Mouse (Mus musculus) cerebellum, adult 18-20 months (tissue): ENCODE measurements at regions not wholly inside any gene's neighbourhood (a gene's known extent, or its start where the extent isn't known, plus 50 kb on each side); places are given as distances from the start of the nearest gene placed in this dataset.

Source experiments
- DNase-seq, 2 experiments: peaks; one replicate each; pipeline ENCODE4 v3.0.0; 2021

DNA sequence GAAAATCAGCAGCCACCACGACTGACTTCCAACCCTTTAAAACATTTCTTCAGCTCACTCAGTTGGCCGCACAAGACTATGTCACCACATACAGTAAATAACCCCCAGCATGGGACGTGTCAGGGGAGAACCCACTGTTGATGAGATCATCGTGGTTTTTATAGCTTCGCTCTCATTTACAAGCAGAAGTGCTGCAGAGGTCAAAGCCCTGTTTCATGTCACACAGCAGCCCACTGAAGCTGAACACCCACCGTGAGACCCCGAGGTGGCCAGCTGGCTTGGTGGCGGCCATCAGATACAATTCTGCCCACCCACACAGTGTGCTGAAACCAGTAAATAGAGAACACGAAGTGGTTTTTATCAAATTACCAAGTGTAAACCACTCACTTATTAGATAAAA, 503.7 kb downstream of the Fat4 start:
- DNase-seq = no peak

DNA sequence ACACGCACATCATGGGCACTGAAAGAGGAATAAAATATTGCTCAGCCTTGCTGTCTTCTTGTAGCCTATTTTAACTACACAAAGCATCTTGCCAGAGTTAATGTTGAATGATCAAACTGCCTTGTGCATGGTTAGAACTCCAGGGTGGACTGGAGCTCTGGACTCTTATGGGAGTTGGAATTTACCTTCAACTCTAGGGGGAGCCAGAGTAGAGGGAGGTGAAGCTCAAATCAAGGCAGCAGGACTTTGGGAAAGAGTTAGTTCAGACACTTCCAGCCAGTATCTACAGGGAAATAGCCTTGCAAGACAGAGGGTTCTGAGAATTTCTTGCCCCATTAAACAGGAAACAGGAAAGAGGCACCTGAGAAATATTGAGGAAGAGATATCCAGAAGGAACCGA, 505.3 kb downstream of the Fat4 start:
- no peak for DNase-seq

DNA sequence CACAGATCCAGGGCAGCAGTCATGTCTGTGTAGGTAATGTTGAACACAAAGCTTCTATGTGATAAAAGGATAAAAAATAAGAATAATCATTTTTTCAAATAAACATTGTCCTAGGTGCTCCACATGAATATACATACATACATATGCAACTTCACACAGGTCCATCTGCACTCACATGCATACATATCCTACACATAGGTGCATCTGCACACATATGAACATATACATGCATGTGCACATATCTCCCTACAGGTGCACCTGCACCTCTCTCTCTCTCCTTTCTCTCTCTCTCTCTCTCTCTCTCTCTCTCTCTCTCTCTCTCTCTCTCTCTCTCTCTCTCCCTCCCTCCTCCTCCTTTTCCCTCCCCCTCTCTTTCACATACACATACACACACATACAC, 509.9 kb downstream of the Fat4 start:
- no peak for DNase-seq

DNA sequence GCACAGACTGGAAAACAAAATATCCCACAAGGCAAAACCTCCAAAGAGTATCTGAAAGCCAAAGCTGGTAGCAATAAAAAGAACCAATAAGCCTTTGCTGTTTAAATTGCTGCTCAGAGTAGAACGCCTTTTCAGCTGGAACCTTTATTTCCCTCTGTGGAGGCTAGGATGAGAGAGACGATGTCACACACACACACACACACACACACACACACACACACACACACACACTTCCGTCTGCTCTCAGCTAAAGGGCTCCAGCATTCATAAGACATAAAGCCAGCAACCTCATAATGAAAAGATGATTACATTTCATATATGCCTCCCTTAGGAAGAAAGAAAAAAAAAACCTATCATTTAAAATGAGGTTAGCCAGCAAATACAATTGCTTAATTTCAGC, 510.5 kb downstream of the Fat4 start:
- DNase-seq = no peak

GRCm38 (mm10) chr3:39397677-39398076, 510.9 kb downstream of the Fat4 start:
- no peak for DNase-seq

DNA sequence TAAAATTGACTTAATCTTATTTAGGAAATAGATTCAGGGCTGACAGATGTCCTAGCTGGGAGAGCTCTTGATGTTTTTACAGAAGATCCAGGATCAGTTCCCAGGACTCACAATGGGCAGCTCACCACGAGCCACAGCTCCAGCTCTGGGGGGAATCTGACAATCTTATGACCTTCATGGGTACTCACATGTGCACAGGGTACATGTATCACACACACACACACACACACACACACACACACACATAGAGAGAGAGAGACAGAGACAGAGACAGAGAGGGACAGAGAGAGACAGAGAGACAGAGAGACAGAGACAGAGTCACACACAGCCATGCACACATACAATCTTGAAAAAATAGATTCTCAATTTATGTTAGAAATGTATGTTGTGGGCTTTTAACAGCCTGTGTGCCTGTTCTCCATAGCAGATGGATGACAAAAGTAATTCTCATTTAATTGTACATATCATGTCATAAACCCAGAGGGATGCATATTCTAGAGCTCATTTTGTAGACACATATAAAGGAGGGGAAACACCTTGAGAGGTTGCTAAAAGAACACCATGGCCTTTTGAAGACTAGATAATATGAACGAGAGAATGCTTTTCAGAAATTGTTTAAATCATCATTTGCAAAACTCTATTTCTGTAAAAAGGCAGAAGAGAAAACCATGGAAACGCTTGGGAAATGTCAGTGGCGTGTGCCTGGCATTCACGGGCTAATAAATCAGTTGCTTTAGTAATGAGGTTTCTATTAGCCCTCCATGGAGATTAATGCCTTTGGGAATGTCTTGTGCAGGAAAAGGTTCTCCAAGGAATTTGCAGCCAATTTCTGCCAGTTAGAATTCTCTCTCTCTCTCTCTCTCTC, 538.3 kb downstream of the Fat4 start:
- DNase-seq = no peak

GRCm38 (mm10) chr3:39425643-39426016, 538.9 kb downstream of the Fat4 start:
- DNase-seq = no peak

GRCm38 (mm10) chr3:39443328-39443727, 556.6 kb downstream of the Fat4 start:
- no peak for DNase-seq

DNA sequence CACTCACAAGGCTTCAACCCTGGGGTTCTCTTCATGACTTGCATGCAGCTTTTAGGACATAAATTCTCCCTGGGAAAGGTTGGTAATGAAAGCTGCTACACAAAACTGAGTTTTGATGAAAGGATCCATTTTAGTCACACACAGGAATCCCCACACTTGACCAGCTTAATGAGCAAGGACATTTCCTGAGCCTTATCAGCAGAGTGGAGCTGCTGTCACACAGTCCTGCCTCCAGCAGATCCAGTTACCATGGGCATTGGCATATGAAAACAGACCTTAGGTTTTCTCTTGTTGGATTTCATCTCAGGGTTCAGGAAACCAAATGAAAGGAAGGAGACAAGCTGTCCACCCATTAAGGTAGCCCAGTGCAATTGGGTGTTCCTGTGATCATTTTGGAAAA, 568.9 kb downstream of the Fat4 start:
- DNase-seq = no peak

DNA sequence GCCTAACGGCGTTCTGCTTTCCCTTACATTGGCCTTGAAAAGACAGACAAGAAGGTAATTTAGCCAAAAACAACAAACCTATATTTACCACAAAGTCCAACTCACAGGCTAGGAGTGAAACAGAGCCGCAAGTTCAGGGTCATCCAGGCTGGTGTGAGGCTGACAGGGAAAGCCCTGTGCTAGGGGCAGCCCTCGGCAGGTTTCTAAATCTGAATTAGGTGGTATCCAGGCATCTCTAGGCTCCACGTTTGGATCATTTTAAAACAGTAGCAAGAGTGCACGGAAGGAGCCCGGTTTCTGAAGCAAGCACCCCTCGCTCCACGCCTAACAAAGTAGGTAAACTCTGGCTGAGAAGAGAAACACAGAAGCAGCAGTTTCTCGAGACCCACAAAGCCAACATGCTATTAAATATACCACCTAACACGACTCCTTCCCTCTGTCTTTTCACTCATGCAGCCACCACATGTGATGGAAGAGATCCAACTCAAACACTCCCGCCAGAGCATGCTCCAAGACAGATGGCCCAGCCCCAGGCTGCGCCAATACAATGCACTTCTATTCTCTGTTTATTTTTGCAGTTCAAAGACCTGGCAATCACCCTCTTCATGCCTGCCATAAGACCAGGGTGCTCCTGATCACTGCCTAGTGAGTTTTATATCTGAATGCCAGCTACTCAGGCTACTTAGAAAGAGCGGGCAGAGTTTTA, 573.6 kb downstream of the Fat4 start:
- no peak for DNase-seq

DNA sequence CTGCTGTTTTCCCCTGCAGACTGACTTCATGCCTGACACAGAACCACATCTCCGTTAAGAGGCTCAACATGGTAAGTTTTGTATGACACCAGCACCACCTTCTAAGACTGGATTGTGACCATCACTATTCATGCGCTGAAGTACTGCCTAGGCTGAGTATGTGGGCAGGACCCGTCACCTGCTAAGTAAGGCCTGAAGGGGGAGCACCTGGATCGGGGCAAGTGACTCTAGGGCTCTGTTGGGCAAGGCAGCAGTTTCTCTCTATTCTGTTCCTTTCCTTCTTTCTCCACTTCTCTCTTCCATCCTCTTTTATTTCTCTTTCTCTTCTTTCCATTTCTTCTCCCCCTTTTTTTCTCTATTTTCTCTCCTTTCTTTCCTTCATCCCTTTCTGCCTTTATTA, 574.8 kb downstream of the Fat4 start:
- DNase-seq = no peak

DNA sequence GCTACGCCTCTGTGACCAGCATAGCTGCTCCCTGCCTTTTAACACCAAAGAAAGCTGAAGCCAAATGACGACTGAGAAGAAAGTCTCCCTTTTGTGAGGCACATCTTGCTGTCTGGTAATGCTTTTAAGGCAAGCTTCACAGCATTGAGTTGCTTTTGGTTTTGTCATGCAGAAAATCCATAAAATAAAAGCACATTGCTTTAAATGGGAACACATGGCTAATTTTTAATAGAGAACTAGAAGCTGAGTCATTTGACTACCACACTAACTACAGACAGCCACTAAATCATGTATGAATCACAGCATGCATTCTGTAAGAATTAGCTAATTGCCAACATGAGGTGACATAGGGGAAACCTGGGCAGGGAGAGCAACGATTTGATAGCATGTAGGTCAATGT, 579.1 kb downstream of the Fat4 start:
- no peak for DNase-seq

DNA sequence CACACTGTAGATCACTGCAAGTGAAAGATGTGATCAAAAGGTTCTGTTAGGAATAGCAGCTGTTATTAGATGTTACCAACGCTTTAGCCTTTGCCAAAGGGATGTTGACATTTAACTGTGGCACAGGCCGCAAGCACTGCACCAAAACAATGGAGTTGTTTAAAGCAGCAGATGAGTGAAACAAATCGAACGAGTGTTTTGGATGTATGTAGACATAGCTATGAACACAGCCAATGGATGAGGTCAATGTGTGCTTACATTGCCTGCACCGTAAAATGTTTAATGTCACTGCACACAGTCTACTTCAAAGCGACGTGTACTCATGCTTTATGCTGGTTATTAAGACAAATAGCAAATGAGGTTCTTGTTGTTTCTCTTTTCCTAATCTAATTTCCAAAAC, 602.7 kb downstream of the Fat4 start:
- no peak for DNase-seq

DNA sequence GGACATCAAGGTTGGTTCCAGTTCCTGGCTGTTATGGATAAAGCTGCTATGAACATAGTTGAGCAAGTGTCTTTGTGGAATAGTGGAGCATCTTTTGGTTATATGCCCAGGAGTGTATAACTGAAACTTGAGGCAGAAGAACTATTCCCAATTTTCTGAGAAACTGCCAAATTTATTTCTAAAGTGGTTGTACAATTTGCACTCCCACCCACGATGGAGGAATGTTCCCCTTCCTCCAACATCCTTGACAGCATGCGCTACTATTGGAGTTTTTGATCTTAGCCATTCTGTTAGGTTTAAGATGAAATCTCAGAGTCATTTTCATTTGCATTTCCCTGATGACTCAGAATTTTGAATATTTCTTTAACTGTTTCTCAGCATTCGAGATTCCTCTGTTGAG, 607.6 kb downstream of the Fat4 start:
- no peak for DNase-seq

DNA sequence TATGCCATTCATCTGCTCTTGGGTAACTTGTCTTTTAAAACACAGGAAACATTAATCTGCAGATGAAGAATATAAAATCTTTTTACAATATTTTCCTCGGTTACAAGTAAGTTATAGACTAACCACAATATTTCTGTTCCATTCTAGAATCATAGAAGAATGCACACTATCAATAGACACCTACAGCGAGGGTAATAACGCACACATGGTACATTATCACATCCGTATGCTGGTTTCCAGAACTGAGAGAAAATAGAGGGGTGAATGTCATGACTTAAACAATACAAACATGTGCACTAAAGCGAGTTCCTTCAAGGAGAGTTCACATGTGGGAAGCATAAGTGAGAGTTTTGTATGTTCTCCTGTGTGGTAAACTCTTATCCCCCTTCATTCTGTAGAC, 641.3 kb downstream of the Fat4 start:
- no peak for DNase-seq

- DNase-seq = no peak
Measured at GRCm38 (mm10) chr3:39537515-39537914, 650.8 kb downstream of the Fat4 start.

DNA sequence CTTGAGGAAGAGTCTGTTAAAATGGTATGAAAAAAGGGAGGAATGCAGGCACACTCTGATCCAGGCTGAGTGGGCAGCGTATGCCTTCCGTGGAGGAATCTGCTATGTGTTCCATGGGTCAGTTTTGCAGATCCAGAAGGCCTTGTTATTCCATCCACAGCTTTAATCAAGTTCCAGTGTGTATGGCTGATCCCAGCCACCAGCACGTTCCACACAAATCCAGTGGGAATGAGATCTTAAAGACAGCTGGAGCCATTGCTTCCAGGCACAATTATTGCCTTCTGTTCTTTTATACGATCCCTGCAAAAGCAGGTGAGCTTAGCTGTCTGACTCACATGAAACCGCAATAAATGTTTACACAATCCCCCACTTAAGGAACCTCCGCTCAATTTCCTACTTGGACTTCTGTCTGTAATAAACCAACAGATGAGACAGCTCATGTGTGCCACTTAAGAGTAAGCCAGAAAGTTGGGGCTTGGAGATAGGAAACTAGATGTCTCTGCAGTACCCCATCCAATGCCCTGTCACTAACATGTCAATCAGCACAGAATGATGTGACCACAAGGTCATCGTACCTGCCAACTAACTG, 653.9 kb downstream of the Fat4 start:
- no peak for DNase-seq

DNA sequence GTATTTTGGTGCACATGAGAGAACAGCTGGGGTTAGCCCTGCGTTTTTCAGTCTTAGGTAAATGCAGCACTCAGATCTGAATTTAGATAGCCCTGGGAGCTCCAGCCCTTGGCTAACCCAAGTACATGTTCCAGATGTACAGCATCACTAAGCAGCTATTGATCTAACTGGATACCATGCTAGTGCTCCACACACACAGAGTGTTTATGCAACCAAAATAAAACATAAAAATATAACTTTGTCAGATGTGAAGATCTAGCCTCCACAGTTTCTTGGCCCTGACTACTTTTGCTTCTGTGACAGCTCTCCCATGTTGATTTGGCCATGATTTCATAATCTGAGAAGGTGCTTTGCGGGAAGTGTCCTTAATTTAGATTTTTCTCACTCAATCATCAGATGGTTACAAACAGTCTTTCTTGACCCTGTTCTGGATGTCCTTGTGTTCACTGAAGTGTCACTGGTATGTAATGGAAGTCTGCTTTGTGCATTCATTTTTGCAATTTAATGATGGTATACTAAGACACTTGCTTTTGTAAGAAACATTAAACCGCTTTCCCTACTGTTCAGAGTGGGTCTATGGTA, 672.8 kb downstream of the Fat4 start:
- DNase-seq = no peak

DNA sequence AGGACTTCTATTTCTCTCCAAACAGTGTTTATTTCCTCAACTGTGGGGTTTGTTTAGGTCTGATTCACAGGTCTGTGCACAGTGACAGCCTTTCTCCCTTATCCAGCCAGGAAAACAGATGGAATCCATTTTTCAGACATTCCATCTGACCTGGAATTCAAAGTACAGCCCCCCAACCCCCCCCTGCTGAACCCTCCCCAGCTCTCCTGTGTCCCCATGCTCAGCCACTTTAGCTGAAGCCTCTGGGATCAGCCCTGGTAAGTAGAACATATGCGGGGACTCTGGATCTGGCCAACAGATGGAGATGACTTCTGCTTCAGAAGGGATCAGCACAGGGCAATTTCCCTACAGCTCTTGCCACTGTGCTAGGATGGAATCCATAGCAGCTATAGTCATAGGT, 674.2 kb downstream of the Fat4 start:
- no peak for DNase-seq

GRCm38 (mm10) chr3:39571444-39572237, 684.9 kb downstream of the Fat4 start:
- no peak for DNase-seq

GRCm38 (mm10) chr3:39575200-39575599, 688.5 kb downstream of the Fat4 start:
- no peak for DNase-seq

- no peak for DNase-seq
Measured at GRCm38 (mm10) chr3:39591312-39591711, 704.6 kb downstream of the Fat4 start.
